Mouse (Mus musculus) hindbrain, embryonic 15.5 days (tissue): Measurements from ENCODE around the gene Jmjd1c. TPM values are rescaled to one million over a fixed set of nuclear protein-coding genes. Genes with fewer than 3 reads are reported as not detected.

Experiments used
- ATAC-seq: fragments of 200-750 bp; cut with Nextera tagmentation; 2 replicates; pipeline ENCODE4 v1.8.0; 2017; ENCODE audit warnings: low read depth, moderate number of reproducible peaks, moderate TSS enrichment; ENCODE audit not compliant: low FRiP score
- H3K27ac ChIP-seq: fragments of 300-500 bp; sonication (generic); replicated peaks from 2 replicates; pipeline ENCODE4 v1.5.1; 2015; ENCODE audit warnings: mild to moderate bottlenecking, inconsistent platforms
- H3K27me3 ChIP-seq: fragments of 300-500 bp; sonication (generic); 2 replicates; pipeline ENCODE4 v1.6.1; 2015; ENCODE audit warnings: control low read depth, inconsistent platforms
- H3K36me3 ChIP-seq: fragments of 300-500 bp; sonication (generic); 2 replicates; pipeline ENCODE4 v1.6.1; 2015; ENCODE audit warnings: control low read depth, inconsistent platforms
- H3K4me1 ChIP-seq: fragments of 300-500 bp; sonication (generic); replicated peaks from 2 replicates; pipeline ENCODE4 v1.6.1; 2015; ENCODE audit warnings: control low read depth, inconsistent platforms
- H3K4me2 ChIP-seq: fragments of 300-500 bp; sonication (generic); 2 replicates; pipeline ENCODE4 v1.6.1; 2015; ENCODE audit warnings: moderate library complexity, mild to moderate bottlenecking, inconsistent platforms
- H3K4me3 ChIP-seq: fragments of 300-500 bp; sonication (generic); 2 replicates; pipeline ENCODE4 v1.5.1; 2015; ENCODE audit warnings: mild to moderate bottlenecking, inconsistent platforms
- H3K9ac ChIP-seq: fragments of 300-500 bp; sonication (generic); 2 replicates; pipeline ENCODE4 v1.6.1; 2015; ENCODE audit warnings: inconsistent platforms
- H3K9me3 ChIP-seq: fragments of 300-500 bp; sonication (generic); 2 replicates; pipeline ENCODE4 v1.6.1; 2016; ENCODE audit warnings: control low read depth, inconsistent platforms
- WGBS: fragments of 180-500 bp; shearing (Covaris S2); methylation state at CpG from one replicate; pipeline ENCODE4 v1.1.7; 2015; 5-methylcytosine and 5-hydroxymethylcytosine counted together
- polyA plus RNA-seq: library from polyadenylated mRNA; unstranded; fragments of >200 nt; fragmentation: Nextera tagmentation; extraction: Ambion mirVana; gene quantifications from 2 replicates; pipeline ENCODE4 v1.2.1, GENCODE M21; 2015

Jmjd1c gene
- 51.0 and 53.9 TPM in 2 replicates for polyA plus RNA-seq

GRCm38 (mm10) chr10:67095798-67096620 lies at the start of gene Jmjd1c:
TSS of gene Jmjd1c (plus strand) at chr10:67096125.
- Histone ChIP-seq H3K27ac (peak within 1 kb of the TSS; percentile 100), H3K9me3 (no peaks in the 10 kb centered on the region), H3K4me2 (peak within 1 kb of the TSS; percentile 85), H3K27me3 (no peaks in the 10 kb centered on the region), H3K36me3 (no peaks in the 10 kb centered on the region), H3K4me1 (peaks cover 42% of the 10 kb centered on the region), H3K9ac (peak within 1 kb of the TSS; percentile 100), H3K4me3 (peak within 1 kb of the TSS; percentile 96)
- ATAC-seq = peak; percentile 93
- WGBS = 1% methylated on average over 67 of the region's 73 CpGs

DNA sequence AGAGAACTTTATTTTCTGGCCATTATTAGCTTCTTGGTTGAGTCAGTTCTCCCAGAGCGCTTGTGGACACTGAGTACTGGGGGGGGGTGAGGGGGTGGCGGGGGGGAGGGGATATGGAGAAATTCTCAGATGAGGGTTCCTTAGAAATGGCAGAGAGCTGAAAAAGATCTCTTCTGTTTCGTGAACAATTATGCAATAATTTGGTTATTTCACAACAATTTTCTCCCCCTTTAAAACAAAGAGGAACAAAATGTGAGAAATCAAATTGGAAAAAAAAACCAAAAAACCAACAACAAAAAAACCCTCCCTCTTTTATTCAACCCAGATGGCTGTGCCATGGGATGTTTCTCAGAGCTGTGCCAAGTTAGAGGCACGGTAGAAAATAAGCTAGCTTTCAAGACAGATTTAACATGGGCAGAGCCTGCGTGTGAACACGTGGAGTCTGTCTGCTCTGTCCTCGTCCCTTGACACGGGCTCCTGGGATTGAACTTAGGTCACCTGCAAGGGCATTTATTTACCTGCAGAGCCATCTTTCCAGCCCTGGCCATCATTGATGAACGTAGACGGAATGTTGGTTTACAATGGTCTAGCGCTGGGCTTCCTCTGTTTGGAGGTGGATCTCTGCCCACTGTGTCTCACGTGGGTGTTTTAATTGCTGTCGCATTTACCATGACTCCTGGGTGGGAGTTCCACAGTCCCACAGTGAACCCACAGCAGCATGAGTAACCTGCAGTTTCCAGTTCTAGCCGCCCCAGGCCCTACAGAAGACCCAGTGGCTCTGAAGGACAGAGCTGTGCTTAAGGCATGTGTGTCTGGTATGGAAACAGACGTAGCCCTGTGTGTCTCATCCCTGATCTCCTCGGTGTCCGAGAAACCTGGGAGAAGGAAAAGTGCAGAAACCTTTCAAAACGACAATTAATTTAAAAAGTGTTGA lies 47.9 kb upstream of the Jmjd1c start:
- no peak for ATAC-seq
- 75% methylated on average over 18 of the region's 18 CpGs for WGBS
- Histone ChIP-seq H3K4me1 (peaks cover 26% of the 10 kb centered on the region), H3K4me3 (no peak overlapping the region), H3K27me3 (no peaks in the 10 kb centered on the region), H3K9ac (no peak overlapping the region), H3K27ac (no peak overlapping the region; the same call in 1 of the 2 replicates), H3K4me2 (no peak overlapping the region), H3K9me3 (no peaks in the 10 kb centered on the region), H3K36me3 (no peaks in the 10 kb centered on the region)

- WGBS = 94% methylated on average over 13 of the region's 13 CpGs
- Histone ChIP-seq H3K9me3 (no peaks in the 10 kb centered on the region), H3K4me1 (peaks cover 30% of the 10 kb centered on the region), H3K9ac (no peak overlapping the region), H3K4me2 (no peak overlapping the region), H3K4me3 (no peak overlapping the region), H3K27me3 (no peaks in the 10 kb centered on the region), H3K27ac (no peak overlapping the region), H3K36me3 (no peaks in the 10 kb centered on the region)
- ATAC-seq = no peak
Measured at GRCm38 (mm10) chr10:67048871-67049615, 46.9 kb upstream of the Jmjd1c start.

DNA sequence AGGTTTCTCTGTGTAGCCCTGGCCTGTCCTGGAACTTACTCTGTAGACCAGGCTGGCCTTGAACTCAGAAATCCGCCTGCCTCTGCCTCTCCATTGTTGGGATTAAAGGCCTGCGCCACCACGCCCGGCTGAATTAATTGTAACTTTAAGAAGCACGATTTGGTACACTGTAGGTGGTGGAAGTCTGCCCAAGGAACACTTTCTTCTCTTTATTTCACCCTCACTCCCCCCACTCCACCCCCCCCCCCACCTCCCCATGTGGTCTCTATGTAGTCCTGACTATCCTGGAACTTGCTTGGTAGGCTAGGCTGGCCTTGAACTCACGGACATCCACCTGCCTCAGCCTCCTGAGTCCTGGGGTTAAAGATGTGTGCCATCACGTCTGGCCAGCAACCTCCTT lies 46.3 kb upstream of the Jmjd1c start:
- no peak overlapping the region for H3K27ac ChIP-seq
- no peak overlapping the region for H3K9ac ChIP-seq
- H3K9me3 ChIP-seq = no peaks in the 10 kb centered on the region
- peaks cover 26% of the 10 kb centered on the region for H3K4me1 ChIP-seq
- no peak overlapping the region for H3K4me2 ChIP-seq
- H3K4me3 ChIP-seq = no peak overlapping the region
- no peaks in the 10 kb centered on the region for H3K36me3 ChIP-seq
- ATAC-seq = no peak
- 93% methylated on average over 7 of the region's 7 CpGs for WGBS
- H3K27me3 ChIP-seq = no peaks in the 10 kb centered on the region

DNA sequence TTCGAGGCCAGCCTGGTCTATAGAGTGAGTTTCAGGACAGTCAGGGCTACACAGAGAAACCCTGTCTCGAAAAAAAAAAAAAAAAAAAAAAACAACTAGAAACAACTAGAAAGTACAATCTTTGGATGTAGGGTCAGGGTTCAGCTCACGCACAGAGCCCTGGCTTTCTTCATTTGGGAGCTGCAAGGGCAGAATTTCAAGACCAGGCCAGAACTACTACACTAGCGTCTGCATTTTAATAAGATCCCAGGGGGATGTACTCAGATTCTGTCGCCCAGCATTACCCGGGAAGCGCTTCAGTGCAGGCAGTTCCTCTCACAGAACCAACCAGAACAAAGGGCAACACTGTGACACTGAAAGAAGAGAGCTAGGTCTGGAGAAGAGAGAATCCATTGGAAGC lies 45.2 kb upstream of the Jmjd1c start:
- Histone ChIP-seq H3K4me3 (no peak overlapping the region), H3K27me3 (no peaks in the 10 kb centered on the region), H3K4me2 (no peak overlapping the region), H3K4me1 (peaks cover 19% of the 10 kb centered on the region), H3K9me3 (no peaks in the 10 kb centered on the region), H3K9ac (no peak overlapping the region), H3K27ac (peak overlapping the region; percentile 21; the same call in 1 of the 2 replicates), H3K36me3 (no peaks in the 10 kb centered on the region)
- WGBS = 50% methylated on average over 7 of the region's 7 CpGs
- no peak for ATAC-seq

- ATAC-seq = no peak
- H3K36me3 ChIP-seq = no peaks in the 10 kb centered on the region
- no peaks in the 10 kb centered on the region for H3K9me3 ChIP-seq
- H3K27ac ChIP-seq = peak overlapping the region; percentile 17; the same call in 1 of the 2 replicates
- 82% methylated on average over 5 of the region's 5 CpGs for WGBS
- no peak overlapping the region for H3K9ac ChIP-seq
- no peak overlapping the region for H3K4me2 ChIP-seq
- H3K4me1 ChIP-seq = peaks cover 24% of the 10 kb centered on the region
- no peak overlapping the region for H3K4me3 ChIP-seq
- H3K27me3 ChIP-seq = no peaks in the 10 kb centered on the region
Measured at GRCm38 (mm10) chr10:67051466-67051865, 44.5 kb upstream of the Jmjd1c start.

GRCm38 (mm10) chr10:67052429-67052828 lies 43.5 kb upstream of the Jmjd1c start:
- Histone ChIP-seq H3K4me2 (no peak overlapping the region), H3K36me3 (no peaks in the 10 kb centered on the region), H3K9ac (no peak overlapping the region), H3K4me3 (no peak overlapping the region), H3K9me3 (no peaks in the 10 kb centered on the region), H3K27me3 (no peaks in the 10 kb centered on the region), H3K4me1 (peaks cover 26% of the 10 kb centered on the region), H3K27ac (0 out of 2 replicates have a peak overlapping the region, but pooled peaks have one; percentile 0)
- WGBS = 81% methylated on average over 9 of the region's 9 CpGs
- ATAC-seq = no peak

DNA sequence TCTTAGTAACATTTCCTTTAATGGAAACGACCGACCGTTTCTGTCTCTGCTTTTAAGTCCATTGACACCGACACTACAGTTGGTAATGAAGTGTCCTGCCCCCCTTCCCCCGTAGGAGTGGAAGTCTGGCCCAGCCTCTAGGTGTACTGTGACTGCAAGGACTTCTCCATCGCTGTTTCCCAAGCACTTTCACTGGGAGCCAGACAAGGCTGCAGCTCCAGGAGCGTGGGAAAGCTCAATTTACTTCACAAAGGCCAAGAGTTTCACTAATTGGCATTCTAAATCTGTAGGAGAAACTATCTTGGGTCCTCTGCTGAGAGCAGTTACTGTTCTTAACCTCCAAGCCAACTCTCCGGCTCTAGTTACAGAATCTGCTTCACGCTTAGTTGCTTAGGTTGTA lies 42.5 kb upstream of the Jmjd1c start:
- Histone ChIP-seq H3K36me3 (no peaks in the 10 kb centered on the region), H3K9me3 (no peaks in the 10 kb centered on the region), H3K4me1 (peaks cover 27% of the 10 kb centered on the region), H3K9ac (no peak overlapping the region), H3K4me2 (no peak overlapping the region), H3K27ac (peak overlapping the region; percentile 0), H3K4me3 (no peak overlapping the region), H3K27me3 (no peaks in the 10 kb centered on the region)
- ATAC-seq = peak; percentile 81
- 22% methylated on average over 9 of the region's 9 CpGs for WGBS

DNA sequence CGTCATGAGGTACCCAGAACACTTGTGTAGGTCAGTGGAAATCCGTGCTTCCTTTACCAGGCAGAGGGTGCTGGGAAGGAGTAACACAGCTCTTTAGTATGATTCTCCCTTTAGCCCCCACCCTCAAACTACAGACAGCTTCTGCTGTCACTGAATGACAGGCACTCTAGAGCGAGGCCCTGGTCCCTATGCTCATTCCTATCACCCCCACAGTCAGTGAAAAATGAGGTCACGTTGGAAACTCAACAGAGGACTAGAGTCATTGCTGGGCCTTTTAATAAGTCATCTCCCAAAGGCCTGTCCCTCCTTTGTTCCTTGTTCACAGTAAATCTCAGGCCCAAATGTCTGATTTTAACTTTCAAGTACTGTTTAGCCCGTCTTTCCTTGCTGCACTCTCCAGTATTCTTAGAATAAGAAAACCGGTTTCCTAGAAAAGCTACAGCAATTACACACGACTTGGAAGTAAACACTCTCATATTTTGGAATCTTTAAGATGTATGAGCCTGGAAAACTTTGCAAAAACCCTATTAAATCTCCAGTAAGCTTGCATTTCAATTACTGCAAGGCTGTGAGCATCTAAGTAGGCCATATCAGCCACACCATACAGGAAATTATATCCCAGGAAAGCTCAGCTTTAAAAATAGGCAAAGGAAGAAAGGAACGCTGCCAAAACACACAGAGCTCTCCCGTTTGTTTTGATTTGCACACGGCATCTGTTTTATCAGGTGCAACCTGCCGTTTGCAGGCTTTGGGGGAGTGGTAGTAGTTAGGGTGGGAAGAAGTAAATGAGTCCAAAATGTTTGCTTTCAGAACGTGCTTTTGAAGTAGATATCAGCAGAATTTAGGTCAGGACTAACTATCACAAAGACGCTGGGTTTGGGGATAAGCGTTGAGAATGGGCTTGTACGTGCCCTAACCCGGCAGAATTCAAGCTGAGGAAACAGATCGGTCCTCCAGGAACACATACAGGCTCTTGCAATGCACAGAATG lies 39.8 kb upstream of the Jmjd1c start:
- 0 out of 2 replicates have a peak overlapping the region, but pooled peaks have one; percentile 1 for H3K4me2 ChIP-seq

GRCm38 (mm10) chr10:67057208-67057607 lies 38.7 kb upstream of the Jmjd1c start:
- 0 out of 2 replicates have a peak overlapping the region, but pooled peaks have one; percentile 37 for H3K27ac ChIP-seq
- H3K4me2 ChIP-seq = no peak overlapping the region
- no peaks in the 10 kb centered on the region for H3K9me3 ChIP-seq
- no peaks in the 10 kb centered on the region for H3K36me3 ChIP-seq
- H3K4me1 ChIP-seq = peaks cover 42% of the 10 kb centered on the region
- H3K9ac ChIP-seq = no peak overlapping the region
- H3K4me3 ChIP-seq = no peak overlapping the region
- no peaks in the 10 kb centered on the region for H3K27me3 ChIP-seq
- ATAC-seq = no peak

More for the DNA sequence above, 39.8 kb upstream of the Jmjd1c start:
- 64% methylated on average over 17 of the region's 17 CpGs for WGBS
- H3K9me3 ChIP-seq = no peaks in the 10 kb centered on the region
- H3K36me3 ChIP-seq = no peaks in the 10 kb centered on the region
- H3K9ac ChIP-seq = no peak overlapping the region
- no peaks in the 10 kb centered on the region for H3K27me3 ChIP-seq
- peaks cover 32% of the 10 kb centered on the region for H3K4me1 ChIP-seq
- peak overlapping the region; percentile 37 for H3K27ac ChIP-seq
- ATAC-seq = no peak
- no peak overlapping the region for H3K4me3 ChIP-seq
